Mouse (Mus musculus) lung, postnatal 0 days (tissue): Measurements from ENCODE around the gene Gimap7.

Experiments used
- CTCF ChIP-seq: IDR thresholded peaks from 2 replicates; pipeline ENCODE4 v1.5.1; 2016; ENCODE audit warnings: antibody characterized with exemption, mild to moderate bottlenecking
- EP300 ChIP-seq: IDR thresholded peaks from 2 replicates; pipeline ENCODE4 v1.6.1; 2016; ENCODE audit warnings: antibody characterized with exemption, mild to moderate bottlenecking, control low read depth

DNA sequence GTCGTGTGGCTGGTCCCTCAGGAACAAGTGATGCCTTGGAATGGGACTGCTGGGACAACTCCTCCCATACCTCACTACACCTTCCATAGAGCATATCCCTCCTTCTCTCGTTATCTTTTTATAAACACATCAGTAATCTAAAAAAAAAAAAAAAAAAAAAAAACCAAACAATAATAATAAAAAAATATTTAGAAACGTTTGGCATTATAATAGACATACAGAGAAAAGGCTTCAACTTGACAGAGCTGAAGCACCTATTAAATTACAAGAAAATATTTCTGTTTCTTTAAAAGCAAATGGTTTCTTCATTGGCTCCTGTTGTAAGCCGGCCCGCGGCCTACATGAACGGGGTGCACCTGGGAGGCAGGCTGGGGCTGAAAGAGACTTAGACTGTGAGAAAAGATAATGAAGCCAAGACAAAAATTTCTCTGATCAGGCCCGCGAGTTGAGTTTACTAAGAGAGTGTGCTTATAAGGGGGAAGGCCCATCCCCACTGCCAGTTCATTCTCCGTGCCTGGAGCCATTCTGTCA, 43.0 kb upstream of the Gimap7 start:
- TF ChIP-seq EP300 (no peak), CTCF (no peak)
